Mouse (Mus musculus): Measurements from ENCODE around the gene Madcam1. TPM values are rescaled to one million over a fixed set of nuclear protein-coding genes. Genes with fewer than 3 reads are reported as not detected.

The Madcam1 gene
- polyA plus RNA-seq, 1 experiment from 2014 or later = 1.1 TPM

GRCm38 (mm10) chr10:79633006-79633777, 31.2 kb upstream of the Madcam1 start:
- DNase-seq (ENCODE audit: low spot score) (no peak), ATAC-seq (no peak)
- Histone ChIP-seq H3K4me3 (ENCODE audit: low read depth, low read length) (no peak overlapping the region), H3K9ac (ENCODE audit: low read length) (no peak overlapping the region), H3K4me2 (ENCODE audit: low read length) (no peak overlapping the region), H3K27me3 (replicated peaks; ENCODE audit: control insufficient read depth, insufficient read depth, low read length) (no peaks in the 10 kb centered on the region), H3K9me3 (replicated peaks; ENCODE audit: control insufficient read depth, low read length) (no peaks in the 10 kb centered on the region), H3K27ac (ENCODE audit: low read depth, low read length) (no peak overlapping the region), H3K36me3 (ENCODE audit: control insufficient read depth, insufficient read depth, low read length) (no peaks in the 10 kb centered on the region), H3K4me1 (ENCODE audit: control insufficient read depth, insufficient read depth, low read length) (peaks cover 7% of the 10 kb centered on the region; the same call in 1 of the 2 replicates)
- WGBS = 90% methylated on average over 17 of the region's 17 CpGs

DNA sequence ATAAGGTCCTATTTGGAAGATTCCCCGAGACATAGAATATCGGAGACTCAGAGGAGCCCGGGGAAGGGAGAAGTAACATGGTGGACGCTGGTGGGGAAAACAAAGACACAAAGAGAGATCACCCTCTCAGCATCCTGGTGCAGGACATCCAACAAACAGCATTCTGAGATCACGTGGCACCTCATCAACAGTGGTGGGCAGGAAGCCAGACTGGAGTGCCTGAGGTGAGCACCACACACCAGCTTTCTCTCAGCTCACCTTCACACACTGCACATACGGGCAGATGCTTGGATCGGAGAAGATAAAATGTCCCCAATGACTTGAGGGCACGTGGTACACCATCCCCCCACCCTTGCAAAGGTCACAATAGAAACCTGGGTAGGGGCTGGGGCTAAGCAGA, 28.1 kb upstream of the Madcam1 start:
- ATAC-seq = no peak
- Histone ChIP-seq H3K27ac (ENCODE audit: low read depth, low read length) (no peak overlapping the region), H3K9ac (ENCODE audit: low read length) (no peak overlapping the region)

GRCm38 (mm10) chr10:79637128-79638110, 26.9 kb upstream of the Madcam1 start, which contains the start of gene Shc2:
Gene Shc2, minus strand, starts transcription at chr10:79637918.
- peak within 1 kb of the TSS; percentile 81 for H3K9ac ChIP-seq (ENCODE audit: low read length)
- H3K4me1 ChIP-seq (ENCODE audit: control insufficient read depth, insufficient read depth, low read length) = peaks cover 3% of the 10 kb centered on the region; the same call in 1 of the 2 replicates
- peaks cover 9% of the 10 kb centered on the region; the same call in 1 of the 2 replicates for H3K27me3 ChIP-seq (replicated peaks; ENCODE audit: control insufficient read depth, insufficient read depth, low read length)
- under 1% methylated on average over 105 of the region's 116 CpGs for WGBS
- ATAC-seq (peak; percentile 87), DNase-seq (ENCODE audit: low spot score) (peak; percentile 84)
- H3K27ac ChIP-seq (ENCODE audit: low read depth, low read length) = peak within 1 kb of the TSS; percentile 85
- H3K4me2 ChIP-seq (ENCODE audit: low read length) = peak within 1 kb of the TSS; percentile 79
- no peaks in the 10 kb centered on the region for H3K36me3 ChIP-seq (ENCODE audit: control insufficient read depth, insufficient read depth, low read length)
- peak within 1 kb of the TSS; percentile 77 for H3K4me3 ChIP-seq (ENCODE audit: low read depth, low read length)
- H3K9me3 ChIP-seq (replicated peaks; ENCODE audit: control insufficient read depth, low read length) = no peaks in the 10 kb centered on the region

More for the DNA sequence above, 28.1 kb upstream of the Madcam1 start:
- Histone ChIP-seq H3K4me2 (ENCODE audit: low read length) (peak overlapping the region; percentile 79), H3K36me3 (ENCODE audit: control insufficient read depth, insufficient read depth, low read length) (no peaks in the 10 kb centered on the region), H3K27me3 (replicated peaks; ENCODE audit: control insufficient read depth, insufficient read depth, low read length) (peaks cover 9% of the 10 kb centered on the region; the same call in 1 of the 2 replicates), H3K4me3 (ENCODE audit: low read depth, low read length) (peak overlapping the region; percentile 77; the same call in 1 of the 2 replicates), H3K9me3 (replicated peaks; ENCODE audit: control insufficient read depth, low read length) (no peaks in the 10 kb centered on the region), H3K4me1 (ENCODE audit: control insufficient read depth, insufficient read depth, low read length) (peaks cover 3% of the 10 kb centered on the region; the same call in 1 of the 2 replicates)
- 84% methylated on average over 8 of the region's 8 CpGs for WGBS
- DNase-seq (ENCODE audit: low spot score) = no peak

GRCm38 (mm10) chr10:79638486-79639204, 25.7 kb upstream of the Madcam1 start:
- WGBS = 4% methylated on average over 23 of the region's 23 CpGs
- Histone ChIP-seq H3K9me3 (replicated peaks; ENCODE audit: control insufficient read depth, low read length) (no peaks in the 10 kb centered on the region), H3K27ac (ENCODE audit: low read depth, low read length) (no peak overlapping the region), H3K27me3 (replicated peaks; ENCODE audit: control insufficient read depth, insufficient read depth, low read length) (peaks cover 9% of the 10 kb centered on the region; the same call in 1 of the 2 replicates), H3K9ac (ENCODE audit: low read length) (peak overlapping the region; percentile 81; the same call in 1 of the 2 replicates), H3K4me3 (ENCODE audit: low read depth, low read length) (peak overlapping the region; percentile 77; the same call in 1 of the 2 replicates), H3K4me2 (ENCODE audit: low read length) (peak overlapping the region; percentile 79), H3K36me3 (ENCODE audit: control insufficient read depth, insufficient read depth, low read length) (no peaks in the 10 kb centered on the region), H3K4me1 (ENCODE audit: control insufficient read depth, insufficient read depth, low read length) (peaks cover 3% of the 10 kb centered on the region; the same call in 1 of the 2 replicates)
- DNase-seq (ENCODE audit: low spot score) = peak; percentile 46
- no peak for ATAC-seq

DNA sequence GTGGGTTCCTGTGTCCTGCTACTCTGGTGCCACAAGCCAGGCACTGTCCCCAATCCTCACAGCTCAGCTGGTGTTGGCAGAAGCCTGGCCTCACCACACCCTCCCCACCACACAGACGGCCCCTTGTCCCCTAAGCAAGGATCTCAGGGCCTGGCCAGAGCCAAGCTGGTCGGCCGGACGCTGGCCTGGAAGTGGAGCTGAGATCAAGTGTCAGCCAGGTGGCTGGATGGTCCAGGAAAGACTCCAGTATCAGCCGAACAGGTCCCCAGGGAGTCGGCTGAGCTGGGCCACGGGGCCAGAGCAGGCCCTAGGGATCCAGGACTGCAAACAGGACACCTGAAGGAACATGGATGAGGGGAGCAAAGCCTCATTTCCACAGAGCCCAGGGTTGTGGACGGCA, 18.6 kb upstream of the Madcam1 start, which contains the start of gene Odf3l2:
Gene Odf3l2, minus strand, starts transcription at position 28 of the 400 bp plus-strand sequence.
- DNase-seq (ENCODE audit: low spot score) (no peak), ATAC-seq (no peak)
- Histone ChIP-seq H3K36me3 (ENCODE audit: control insufficient read depth, insufficient read depth, low read length) (no peaks in the 10 kb centered on the region), H3K27me3 (replicated peaks; ENCODE audit: control insufficient read depth, insufficient read depth, low read length) (no peaks in the 10 kb centered on the region), H3K9ac (ENCODE audit: low read length) (no peak within 1 kb of the TSS), H3K4me1 (ENCODE audit: control insufficient read depth, insufficient read depth, low read length) (no peaks in the 10 kb centered on the region), H3K9me3 (replicated peaks; ENCODE audit: control insufficient read depth, low read length) (no peaks in the 10 kb centered on the region), H3K27ac (ENCODE audit: low read depth, low read length) (no peak within 1 kb of the TSS), H3K4me2 (ENCODE audit: low read length) (no peak within 1 kb of the TSS), H3K4me3 (ENCODE audit: low read depth, low read length) (no peak within 1 kb of the TSS)
- WGBS = 77% methylated on average over 8 of the region's 8 CpGs

GRCm38 (mm10) chr10:79649070-79649751, 15.1 kb upstream of the Madcam1 start:
- H3K9ac ChIP-seq (ENCODE audit: low read length) = no peak overlapping the region
- ATAC-seq (peak; percentile 83), DNase-seq (ENCODE audit: low spot score) (peak; percentile 89)
- H3K4me3 ChIP-seq (ENCODE audit: low read depth, low read length) = no peak overlapping the region
- no peaks in the 10 kb centered on the region for H3K9me3 ChIP-seq (replicated peaks; ENCODE audit: control insufficient read depth, low read length)
- no peak overlapping the region for H3K27ac ChIP-seq (ENCODE audit: low read depth, low read length)
- H3K27me3 ChIP-seq (replicated peaks; ENCODE audit: control insufficient read depth, insufficient read depth, low read length) = no peaks in the 10 kb centered on the region
- no peaks in the 10 kb centered on the region for H3K36me3 ChIP-seq (ENCODE audit: control insufficient read depth, insufficient read depth, low read length)
- no peaks in the 10 kb centered on the region for H3K4me1 ChIP-seq (ENCODE audit: control insufficient read depth, insufficient read depth, low read length)
- 31% methylated on average over 7 of the region's 7 CpGs for WGBS
- H3K4me2 ChIP-seq (ENCODE audit: low read length) = no peak overlapping the region

GRCm38 (mm10) chr10:79652789-79653188, 11.6 kb upstream of the Madcam1 start:
- no peak overlapping the region for H3K4me2 ChIP-seq (ENCODE audit: low read length)
- no peak for ATAC-seq
- 89% methylated on average over 7 of the region's 7 CpGs for WGBS

More at GRCm38 (mm10) chr10:79652789-79653188, 11.6 kb upstream of the Madcam1 start:
- Histone ChIP-seq H3K36me3 (ENCODE audit: control insufficient read depth, insufficient read depth, low read length) (no peaks in the 10 kb centered on the region), H3K4me3 (ENCODE audit: low read depth, low read length) (no peak overlapping the region), H3K9me3 (replicated peaks; ENCODE audit: control insufficient read depth, low read length) (no peaks in the 10 kb centered on the region), H3K9ac (ENCODE audit: low read length) (no peak overlapping the region), H3K4me1 (ENCODE audit: control insufficient read depth, insufficient read depth, low read length) (no peaks in the 10 kb centered on the region), H3K27ac (ENCODE audit: low read depth, low read length) (no peak overlapping the region), H3K27me3 (replicated peaks; ENCODE audit: control insufficient read depth, insufficient read depth, low read length) (no peaks in the 10 kb centered on the region)
- DNase-seq (ENCODE audit: low spot score) = no peak

Data from forebrain, embryonic 14.5 days (tissue).